Mouse (Mus musculus): ENCODE measurements around the gene Olfr486. TPM values are rescaled to one million over a fixed set of nuclear protein-coding genes. Genes with fewer than 3 reads are reported as not detected.
"Not testable (repeated sequence)": the region's sequence is repeated elsewhere in the genome, so short reads cannot be mapped to it uniquely, and the experiment has no call there.

The Olfr486 gene
- polyA plus RNA-seq (2012; rRNA removed) (not detected in 2 replicates), polyA plus RNA-seq (2014; fragmentation: Nextera tagmentation; extraction: Ambion mirVana) (not detected in 2 replicates)

GRCm38 (mm10) chr7:108172642-108173041 lies at the start of gene Olfr486:
Gene Olfr486, minus strand, starts transcription at chr7:108172742.
- not testable (repeated sequence) for H3K4me3 ChIP-seq (ENCODE audit: insufficient read depth in 1 of 2, low read depth in 2 of 2, low read length in 2 of 2); H3K9ac ChIP-seq (replicated peaks); H3K27me3 ChIP-seq (ENCODE audit: control insufficient read depth, insufficient read depth, low read length); DNase-seq (ENCODE audit: low read depth in 3 of 3, low spot score in 3 of 3); H3K27ac ChIP-seq; H3K4me2 ChIP-seq (ENCODE audit: low read depth); H3K4me1 ChIP-seq (replicated peaks; ENCODE audit: control insufficient read depth in 2 of 2, insufficient read depth in 2 of 2, low read length in 1 of 2); ATAC-seq (ENCODE audit: insufficient read depth); H3K9me3 ChIP-seq (ENCODE audit: control insufficient read depth, low read length); H3K36me3 ChIP-seq (replicated peaks; ENCODE audit: control insufficient read depth, insufficient read depth, low read depth)
- 64% methylated on average over 1 of the region's 1 CpGs for WGBS (ENCODE audit: insufficient replicate concordance)

- DNase-seq (ENCODE audit: low read depth in 3 of 3, low spot score in 3 of 3); H3K27ac ChIP-seq; H3K27me3 ChIP-seq (ENCODE audit: control insufficient read depth, insufficient read depth, low read length); H3K9me3 ChIP-seq (ENCODE audit: control insufficient read depth, low read length); H3K4me3 ChIP-seq (ENCODE audit: insufficient read depth in 1 of 2, low read depth in 2 of 2, low read length in 2 of 2); H3K36me3 ChIP-seq (replicated peaks; ENCODE audit: control insufficient read depth, insufficient read depth, low read depth); H3K4me1 ChIP-seq (replicated peaks; ENCODE audit: control insufficient read depth in 2 of 2, insufficient read depth in 2 of 2, low read length in 1 of 2); H3K4me2 ChIP-seq (ENCODE audit: low read depth); ATAC-seq (ENCODE audit: insufficient read depth); H3K9ac ChIP-seq (replicated peaks): not testable (repeated sequence)
Measured at GRCm38 (mm10) chr7:108214536-108214935, 42.0 kb upstream of the Olfr486 start, which contains the start of gene Olfr487. Gene Olfr487, minus strand, starts transcription at chr7:108214636.

- 59% methylated on average over 6 of the region's 6 CpGs for WGBS (ENCODE audit: insufficient replicate concordance)
- Histone ChIP-seq H3K36me3 (replicated peaks; ENCODE audit: control insufficient read depth, insufficient read depth, low read depth) (no peaks in the 10 kb centered on the region), H3K27ac (no peak overlapping the region), H3K9ac (replicated peaks) (no peak overlapping the region), H3K4me2 (ENCODE audit: low read depth) (no peak overlapping the region), H3K27me3 (ENCODE audit: control insufficient read depth, insufficient read depth, low read length) (no peaks in the 10 kb centered on the region), H3K4me1 (replicated peaks; ENCODE audit: control insufficient read depth in 2 of 2, insufficient read depth in 2 of 2, low read length in 1 of 2) (no peaks in the 10 kb centered on the region), H3K9me3 (ENCODE audit: control insufficient read depth, low read length) (no peaks in the 10 kb centered on the region), H3K4me3 (ENCODE audit: insufficient read depth in 1 of 2, low read depth in 2 of 2, low read length in 2 of 2) (no peak overlapping the region)
- DNase-seq (ENCODE audit: low read depth in 3 of 3, low spot score in 3 of 3) (no peak), ATAC-seq (ENCODE audit: insufficient read depth) (no peak)
- no peak for TF ChIP-seq CTCF (IDR thresholded peaks at IDR 0.05; ENCODE audit: low read depth)
- no peak for TF ChIP-seq EP300 (IDR thresholded peaks at IDR 0.05; ENCODE audit: low read depth)
Measured at GRCm38 (mm10) chr7:108196938-108197337, 24.4 kb upstream of the Olfr486 start.

GRCm38 (mm10) chr7:108196337-108196736 lies 23.8 kb upstream of the Olfr486 start:
- not testable (repeated sequence) for H3K4me2 ChIP-seq (ENCODE audit: low read depth); H3K27me3 ChIP-seq (ENCODE audit: control insufficient read depth, insufficient read depth, low read length); ATAC-seq (ENCODE audit: insufficient read depth); H3K27ac ChIP-seq; H3K4me1 ChIP-seq (replicated peaks; ENCODE audit: control insufficient read depth in 2 of 2, insufficient read depth in 2 of 2, low read length in 1 of 2); H3K36me3 ChIP-seq (replicated peaks; ENCODE audit: control insufficient read depth, insufficient read depth, low read depth); H3K9me3 ChIP-seq (ENCODE audit: control insufficient read depth, low read length); H3K9ac ChIP-seq (replicated peaks); H3K4me3 ChIP-seq (ENCODE audit: insufficient read depth in 1 of 2, low read depth in 2 of 2, low read length in 2 of 2); DNase-seq (ENCODE audit: low read depth in 3 of 3, low spot score in 3 of 3)
- WGBS (ENCODE audit: insufficient replicate concordance), result 39% methylated on average over 3 of the region's 3 CpGs

GRCm38 (mm10) chr7:108192714-108193113 lies 20.2 kb upstream of the Olfr486 start:
- not testable (repeated sequence) for H3K4me3 ChIP-seq (ENCODE audit: insufficient read depth in 1 of 2, low read depth in 2 of 2, low read length in 2 of 2); ATAC-seq (ENCODE audit: insufficient read depth); H3K36me3 ChIP-seq (replicated peaks; ENCODE audit: control insufficient read depth, insufficient read depth, low read depth); H3K9ac ChIP-seq (replicated peaks); H3K27me3 ChIP-seq (ENCODE audit: control insufficient read depth, insufficient read depth, low read length); H3K9me3 ChIP-seq (ENCODE audit: control insufficient read depth, low read length); H3K4me1 ChIP-seq (replicated peaks; ENCODE audit: control insufficient read depth in 2 of 2, insufficient read depth in 2 of 2, low read length in 1 of 2); H3K27ac ChIP-seq; DNase-seq (ENCODE audit: low read depth in 3 of 3, low spot score in 3 of 3); H3K4me2 ChIP-seq (ENCODE audit: low read depth)
- 44% methylated on average over 1 of the region's 1 CpGs for WGBS (ENCODE audit: insufficient replicate concordance)

GRCm38 (mm10) chr7:108191196-108191595 lies 18.7 kb upstream of the Olfr486 start:
- H3K4me1 ChIP-seq (replicated peaks; ENCODE audit: control insufficient read depth in 2 of 2, insufficient read depth in 2 of 2, low read length in 1 of 2); H3K27me3 ChIP-seq (ENCODE audit: control insufficient read depth, insufficient read depth, low read length); H3K4me3 ChIP-seq (ENCODE audit: insufficient read depth in 1 of 2, low read depth in 2 of 2, low read length in 2 of 2); H3K36me3 ChIP-seq (replicated peaks; ENCODE audit: control insufficient read depth, insufficient read depth, low read depth); H3K9me3 ChIP-seq (ENCODE audit: control insufficient read depth, low read length); DNase-seq (ENCODE audit: low read depth in 3 of 3, low spot score in 3 of 3); H3K9ac ChIP-seq (replicated peaks); H3K4me2 ChIP-seq (ENCODE audit: low read depth); ATAC-seq (ENCODE audit: insufficient read depth); H3K27ac ChIP-seq: not testable (repeated sequence)
- WGBS (ENCODE audit: insufficient replicate concordance), result 49% methylated on average over 2 of the region's 2 CpGs

- WGBS (ENCODE audit: insufficient replicate concordance), result 74% methylated on average over 2 of the region's 2 CpGs
- not testable (repeated sequence) for H3K27ac ChIP-seq; H3K4me2 ChIP-seq (ENCODE audit: low read depth); H3K4me1 ChIP-seq (replicated peaks; ENCODE audit: control insufficient read depth in 2 of 2, insufficient read depth in 2 of 2, low read length in 1 of 2); H3K9ac ChIP-seq (replicated peaks); ATAC-seq (ENCODE audit: insufficient read depth); DNase-seq (ENCODE audit: low read depth in 3 of 3, low spot score in 3 of 3); H3K36me3 ChIP-seq (replicated peaks; ENCODE audit: control insufficient read depth, insufficient read depth, low read depth); H3K4me3 ChIP-seq (ENCODE audit: insufficient read depth in 1 of 2, low read depth in 2 of 2, low read length in 2 of 2); H3K27me3 ChIP-seq (ENCODE audit: control insufficient read depth, insufficient read depth, low read length); H3K9me3 ChIP-seq (ENCODE audit: control insufficient read depth, low read length)
Measured at GRCm38 (mm10) chr7:108185237-108185636, 12.7 kb upstream of the Olfr486 start.

GRCm38 (mm10) chr7:108184401-108184800 lies 11.9 kb upstream of the Olfr486 start:
- not testable (repeated sequence) for H3K27ac ChIP-seq; H3K9ac ChIP-seq (replicated peaks); DNase-seq (ENCODE audit: low read depth in 3 of 3, low spot score in 3 of 3); ATAC-seq (ENCODE audit: insufficient read depth); H3K36me3 ChIP-seq (replicated peaks; ENCODE audit: control insufficient read depth, insufficient read depth, low read depth); H3K27me3 ChIP-seq (ENCODE audit: control insufficient read depth, insufficient read depth, low read length); H3K4me2 ChIP-seq (ENCODE audit: low read depth); H3K9me3 ChIP-seq (ENCODE audit: control insufficient read depth, low read length); H3K4me1 ChIP-seq (replicated peaks; ENCODE audit: control insufficient read depth in 2 of 2, insufficient read depth in 2 of 2, low read length in 1 of 2); H3K4me3 ChIP-seq (ENCODE audit: insufficient read depth in 1 of 2, low read depth in 2 of 2, low read length in 2 of 2)
- WGBS (ENCODE audit: insufficient replicate concordance), result 76% methylated on average over 3 of the region's 3 CpGs

Data from liver, embryonic 14.5 days (tissue).